ENCODE assay signal across 8 mouse cellular contexts in the genomic region with DNA sequence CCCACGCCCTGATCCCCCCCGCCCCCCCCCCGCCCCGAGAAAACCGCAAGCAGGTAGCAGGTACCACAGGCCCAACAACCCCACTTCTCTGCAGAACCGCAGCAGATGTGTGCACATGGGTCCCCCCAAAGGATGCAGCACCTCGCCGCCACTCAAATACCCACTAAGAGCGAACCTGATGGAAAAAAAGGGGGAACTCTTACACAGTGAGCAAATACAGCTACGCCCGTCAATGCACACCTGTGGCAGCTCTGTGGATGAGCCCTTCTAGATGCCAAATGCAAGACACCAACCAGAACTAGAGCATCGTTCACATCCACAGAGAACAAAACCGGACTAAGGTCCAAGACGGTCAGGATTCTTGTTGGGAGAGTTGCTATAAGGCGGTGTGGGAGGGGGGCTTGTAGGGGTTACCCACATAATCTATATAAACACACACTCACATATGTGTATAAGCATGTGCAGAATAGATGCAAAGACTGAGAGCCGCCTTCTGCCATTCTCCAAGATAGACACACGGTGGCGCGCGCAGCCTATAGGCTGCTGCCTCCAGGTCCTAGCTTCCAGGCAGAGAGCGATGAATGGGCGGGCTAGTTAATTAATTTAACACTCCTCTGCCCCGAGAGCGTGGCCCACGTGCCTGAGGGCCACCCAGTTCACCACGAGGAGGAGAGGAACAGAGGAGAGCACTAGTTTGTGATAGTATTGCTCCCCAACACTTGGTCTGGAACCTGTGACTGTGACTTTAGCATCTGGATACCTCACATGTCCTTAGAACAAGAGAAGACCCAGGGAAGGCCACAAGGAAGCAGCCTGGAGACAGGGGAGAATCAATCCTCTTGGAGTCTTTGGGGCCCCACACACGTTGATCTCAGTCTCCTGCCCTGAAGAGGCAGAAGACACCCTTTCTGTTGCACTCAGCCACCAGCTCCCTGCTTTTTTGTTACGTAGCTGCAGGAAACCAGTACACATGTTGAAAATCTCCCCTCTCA. TPM values are rescaled to one million over a fixed set of nuclear protein-coding genes. Genes with fewer than 3 reads are reported as not detected.
DNase-seq lines count a peak whose midpoint lies in the region; ATAC-seq and TF ChIP-seq lines count a peak whose summit lies in the region.

No protein-coding gene starts in this region.

- no peaks in the 10 kb centered on the region for H3K9me3 ChIP-seq in forebrain, postnatal 0 days (ENCODE audit: low read length)
- H3K9me3 ChIP-seq in hindbrain, embryonic 12.5 days (replicated peaks) = no peaks in the 10 kb centered on the region

- ATAC-seq in forebrain, postnatal 0 days = peak; percentile 84
- peak; percentile 43; the same call in 1 of the 2 replicates for ATAC-seq in hindbrain, embryonic 12.5 days (ENCODE audit: low FRiP score)
- ATAC-seq in megakaryocyte-erythroid progenitor cell, adult 5-6 weeks (replicated peaks; ENCODE audit: low FRiP score, low TSS enrichment, poor library complexity, severe bottlenecking) = peak; percentile 92

- no peaks in the 10 kb centered on the region for H3K4me1 ChIP-seq in forebrain, postnatal 0 days (ENCODE audit: insufficient read depth)
- peaks cover 4% of the 10 kb centered on the region for H3K4me1 ChIP-seq in hindbrain, embryonic 12.5 days

- WGBS in forebrain, postnatal 0 days = 22% methylated on average over 28 of the region's 28 CpGs
- WGBS in hindbrain, embryonic 12.5 days = 25% methylated on average over 28 of the region's 28 CpGs

- TF ChIP-seq CTCF in forebrain, postnatal 0 days (IDR thresholded peaks at IDR 0.05; ENCODE audit: low read depth) = peak; percentile 89

- intact Hi-C loops in left cerebral cortex, postnatal 10 days (cut with DNase I) = loop anchor here (2.0 to 5.0 kb wide), 2 partner anchors 24 to 41 kb away; no protein-coding TSS in a partner anchor

- no peak overlapping the region for H3K4me2 ChIP-seq in forebrain, postnatal 0 days (ENCODE audit: low read depth)
- H3K4me2 ChIP-seq in hindbrain, embryonic 12.5 days (replicated peaks) = no peak overlapping the region

- H3K36me3 ChIP-seq in forebrain, postnatal 0 days (ENCODE audit: insufficient read depth) = no peaks in the 10 kb centered on the region
- H3K36me3 ChIP-seq in hindbrain, embryonic 12.5 days = no peaks in the 10 kb centered on the region

- no peak overlapping the region for H3K4me3 ChIP-seq in forebrain, postnatal 0 days (ENCODE audit: low read depth, low read length)
- no peak overlapping the region for H3K4me3 ChIP-seq in hindbrain, embryonic 12.5 days

- H3K27ac ChIP-seq in forebrain, postnatal 0 days (ENCODE audit: low read depth, low read length) = no peak overlapping the region
- H3K27ac ChIP-seq in hindbrain, embryonic 12.5 days = no peak overlapping the region

- no peak overlapping the region for H3K9ac ChIP-seq in forebrain, postnatal 0 days
- H3K9ac ChIP-seq in hindbrain, embryonic 12.5 days = no peak overlapping the region

- H3K27me3 ChIP-seq in forebrain, postnatal 0 days (ENCODE audit: insufficient read depth, low read length) = no peaks in the 10 kb centered on the region
- H3K27me3 ChIP-seq in hindbrain, embryonic 12.5 days = peaks cover 20% of the 10 kb centered on the region

- DNase-seq in left cerebral cortex, adult 18-20 months (ENCODE audit: low spot score in 2 of 2) = peak; percentile 66 to 67
- no peak for DNase-seq in left cerebral cortex, adult 11 months (ENCODE audit: low spot score)
- DNase-seq in cerebellum, adult 18-20 months = peak; percentile 69 to 82
- peak; percentile 82 for DNase-seq in forebrain, postnatal 0 days
- peak; percentile 55 to 79 for DNase-seq in left cerebral cortex, postnatal 10 days (ENCODE audit: extremely low spot score in 1 of 2, low spot score in 2 of 2)
- peak; percentile 75 for DNase-seq in right cerebral cortex, postnatal 4 days

RNA-seq across cellular contexts. Expression of a gene that starts 15.9 kb away (rescaled TPM):
- total RNA-seq in left cerebral cortex, adult 18-20 months (2021) = 10 to 100 TPM; 15.3 to 16.3 TPM
- total RNA-seq in forebrain, postnatal 0 days (2014; rRNA removed) = 8.3 and 8.6 TPM in 2 replicates
- 10.6 and 13.5 TPM in 2 replicates for polyA plus RNA-seq in forebrain, postnatal 0 days (2015; fragmentation: Nextera tagmentation; extraction: Ambion mirVana)
- 15.1 and 15.6 TPM in 2 replicates for polyA plus RNA-seq in hindbrain, embryonic 12.5 days (2016; fragmentation: Nextera tagmentation; extraction: Ambion mirVana)
- total RNA-seq in left cerebral cortex, postnatal 10 days (2021) = 1 to 10 TPM; 6.2 to 8.4 TPM
- total RNA-seq in megakaryocyte-erythroid progenitor cell, adult 5-6 weeks (2014; fragmentation: Nextera tagmentation) = 0.77 TPM in 1 of 2 replicates, not detected in the other
- not detected in 2 replicates for total RNA-seq in megakaryocyte-erythroid progenitor cell, adult 5-6 weeks (2017)

RNA-seq across cellular contexts. Expression of a gene that starts 23.7 kb away (rescaled TPM):
- total RNA-seq in left cerebral cortex, adult 18-20 months (2021) = 1 to 10 TPM; 4.8 to 4.9 TPM
- 0.57 and 0.77 TPM in 2 replicates for total RNA-seq in forebrain, postnatal 0 days (2014; rRNA removed)
- polyA plus RNA-seq in forebrain, postnatal 0 days (2015; fragmentation: Nextera tagmentation; extraction: Ambion mirVana) = 1.2 and 1.7 TPM in 2 replicates
- polyA plus RNA-seq in hindbrain, embryonic 12.5 days (2016; fragmentation: Nextera tagmentation; extraction: Ambion mirVana) = 2.7 and 2.9 TPM in 2 replicates
- 1 to 10 TPM; 4.3 to 5.1 TPM for total RNA-seq in left cerebral cortex, postnatal 10 days (2021)
- 0.42 TPM in 1 of 2 replicates, not detected in the other for total RNA-seq in megakaryocyte-erythroid progenitor cell, adult 5-6 weeks (2014; fragmentation: Nextera tagmentation)
- not detected in 2 replicates for total RNA-seq in megakaryocyte-erythroid progenitor cell, adult 5-6 weeks (2017)

RNA-seq across cellular contexts. Expression of a gene that starts 28.8 kb away (rescaled TPM):
- total RNA-seq in left cerebral cortex, adult 18-20 months (2021) = not detected
- not detected in 2 replicates for total RNA-seq in forebrain, postnatal 0 days (2014; rRNA removed)
- polyA plus RNA-seq in forebrain, postnatal 0 days (2015; fragmentation: Nextera tagmentation; extraction: Ambion mirVana) = 0.52 TPM in 1 of 2 replicates, not detected in the other
- not detected in 2 replicates for polyA plus RNA-seq in hindbrain, embryonic 12.5 days (2016; fragmentation: Nextera tagmentation; extraction: Ambion mirVana)
- not detected for total RNA-seq in left cerebral cortex, postnatal 10 days (2021)
- not detected in 2 replicates for total RNA-seq in megakaryocyte-erythroid progenitor cell, adult 5-6 weeks (2014; fragmentation: Nextera tagmentation)
- total RNA-seq in megakaryocyte-erythroid progenitor cell, adult 5-6 weeks (2017) = not detected in 2 replicates

RNA-seq across cellular contexts. Expression of a gene that starts 50.5 kb away (rescaled TPM):
- 10 to 100 TPM; 64.6 to 67.2 TPM for total RNA-seq in left cerebral cortex, adult 18-20 months (2021)
- 37.0 and 42.9 TPM in 2 replicates for total RNA-seq in forebrain, postnatal 0 days (2014; rRNA removed)
- polyA plus RNA-seq in forebrain, postnatal 0 days (2015; fragmentation: Nextera tagmentation; extraction: Ambion mirVana) = 54.8 and 55.7 TPM in 2 replicates
- 54.3 and 58.7 TPM in 2 replicates for polyA plus RNA-seq in hindbrain, embryonic 12.5 days (2016; fragmentation: Nextera tagmentation; extraction: Ambion mirVana)
- 10 to 100 TPM; 54.7 to 57.6 TPM for total RNA-seq in left cerebral cortex, postnatal 10 days (2021)
- 30.0 and 47.6 TPM in 2 replicates for total RNA-seq in megakaryocyte-erythroid progenitor cell, adult 5-6 weeks (2014; fragmentation: Nextera tagmentation)
- total RNA-seq in megakaryocyte-erythroid progenitor cell, adult 5-6 weeks (2017) = 7.8 and 10.9 TPM in 2 replicates

RNA-seq across cellular contexts. Expression of a gene that starts 53.2 kb away (rescaled TPM):
- total RNA-seq in left cerebral cortex, adult 18-20 months (2021) = 1 to 10 TPM; 3.8 to 4.2 TPM
- total RNA-seq in forebrain, postnatal 0 days (2014; rRNA removed) = 6.4 and 11.4 TPM in 2 replicates
- polyA plus RNA-seq in forebrain, postnatal 0 days (2015; fragmentation: Nextera tagmentation; extraction: Ambion mirVana) = 16.0 and 16.8 TPM in 2 replicates
- polyA plus RNA-seq in hindbrain, embryonic 12.5 days (2016; fragmentation: Nextera tagmentation; extraction: Ambion mirVana) = 51.7 and 58.0 TPM in 2 replicates
- total RNA-seq in left cerebral cortex, postnatal 10 days (2021) = 1 to 10 TPM; 6.7 to 7.6 TPM
- 15.0 and 21.8 TPM in 2 replicates for total RNA-seq in megakaryocyte-erythroid progenitor cell, adult 5-6 weeks (2014; fragmentation: Nextera tagmentation)
- total RNA-seq in megakaryocyte-erythroid progenitor cell, adult 5-6 weeks (2017) = 4.6 and 5.1 TPM in 2 replicates
